Mouse (Mus musculus): ENCODE data around the gene Ccdc71.
A peak's percentile ranks its signal among the peaks of the same experiment; 100 is the strongest.

The Ccdc71 gene

DNA sequence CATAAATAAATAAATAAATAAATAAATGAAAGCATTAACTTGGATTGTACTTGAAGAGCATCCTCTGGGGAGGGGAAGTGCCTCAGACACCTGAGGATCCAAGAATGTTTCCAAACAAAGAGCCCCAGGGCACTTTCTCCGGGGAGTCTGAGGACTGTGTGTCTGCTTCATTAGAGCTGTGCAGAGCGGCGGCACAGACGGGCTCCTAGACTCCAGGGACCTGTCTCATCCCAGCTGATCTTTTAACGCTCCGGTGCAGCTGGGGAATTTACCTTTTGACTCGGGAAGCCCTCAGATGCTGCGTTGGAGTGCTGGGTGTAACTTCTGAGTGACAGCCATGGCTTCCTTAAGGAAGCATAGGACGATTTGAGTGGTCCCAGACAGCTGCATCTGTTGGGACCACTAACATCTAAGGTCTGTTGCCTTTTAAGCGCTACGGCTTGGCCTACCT, 879 bp downstream of the Ccdc71 start, which contains the start of gene Klhdc8b:
TSS of gene Klhdc8b (minus strand) at position 401 of the 451 bp plus-strand sequence.
- DNase-seq = no peak

DNA sequence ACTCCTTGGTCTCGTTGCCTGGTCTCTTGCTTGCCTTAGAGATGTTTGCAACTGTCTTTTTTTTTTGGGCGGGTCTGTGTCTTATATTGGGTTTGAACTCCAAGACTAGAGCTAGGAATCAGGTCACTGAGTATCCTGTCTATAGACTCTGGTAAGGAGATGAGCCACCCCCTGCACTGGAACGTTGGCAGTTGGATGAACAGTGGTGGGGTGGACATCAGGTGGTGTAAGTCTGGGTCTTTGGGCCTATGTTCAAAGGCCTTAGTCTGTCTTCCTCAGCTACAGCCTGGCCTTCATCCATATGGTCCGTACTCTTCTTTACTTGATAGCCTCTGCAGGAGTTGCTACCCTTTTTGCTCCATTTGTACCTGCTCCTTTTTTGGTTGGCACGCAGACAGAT, 1.3 kb downstream of the Ccdc71 start:
- peak; percentile 91 for DNase-seq

DNA sequence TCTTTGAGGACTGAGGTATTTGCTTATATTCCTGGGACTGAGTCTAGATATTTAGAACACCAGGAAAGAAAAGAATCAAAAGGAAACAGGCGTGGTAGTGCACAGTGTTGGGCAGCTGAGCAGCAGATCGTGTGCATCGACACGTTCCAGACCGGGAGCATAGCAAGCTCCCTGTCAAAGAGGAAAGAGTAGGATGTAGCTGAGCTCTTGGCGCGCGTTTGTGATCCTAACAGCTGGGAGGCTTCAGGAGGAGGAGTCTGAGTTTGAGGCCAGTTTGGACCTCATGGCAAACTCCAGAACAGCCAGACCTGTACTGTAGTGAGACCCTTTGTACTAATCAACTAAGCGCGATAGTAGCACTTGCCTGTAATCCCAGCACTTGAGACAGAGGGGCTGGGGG, 1.9 kb downstream of the Ccdc71 start:
- DNase-seq = peak; percentile 96

DNA sequence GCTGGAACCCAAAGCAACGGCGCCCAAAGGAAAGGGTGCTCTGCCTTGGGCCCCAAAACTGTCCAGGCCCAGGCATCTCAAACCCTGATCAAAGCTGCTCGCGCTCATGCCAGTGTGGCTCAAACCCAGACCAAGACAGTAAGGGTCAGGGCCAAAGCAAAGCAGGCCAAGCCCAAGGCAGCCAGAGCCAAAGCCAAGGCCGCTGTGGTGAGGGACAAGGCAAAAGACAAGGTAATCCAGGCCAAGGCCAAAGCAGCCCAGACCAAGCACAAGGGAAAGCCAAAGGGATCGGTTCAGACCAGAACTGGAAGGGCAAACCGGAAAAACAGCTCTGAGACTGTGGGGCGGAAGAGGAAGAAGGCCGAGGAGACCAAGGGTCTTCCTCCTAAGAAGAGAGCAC, 3.4 kb downstream of the Ccdc71 start:
- DNase-seq = peak; percentile 86

DNA sequence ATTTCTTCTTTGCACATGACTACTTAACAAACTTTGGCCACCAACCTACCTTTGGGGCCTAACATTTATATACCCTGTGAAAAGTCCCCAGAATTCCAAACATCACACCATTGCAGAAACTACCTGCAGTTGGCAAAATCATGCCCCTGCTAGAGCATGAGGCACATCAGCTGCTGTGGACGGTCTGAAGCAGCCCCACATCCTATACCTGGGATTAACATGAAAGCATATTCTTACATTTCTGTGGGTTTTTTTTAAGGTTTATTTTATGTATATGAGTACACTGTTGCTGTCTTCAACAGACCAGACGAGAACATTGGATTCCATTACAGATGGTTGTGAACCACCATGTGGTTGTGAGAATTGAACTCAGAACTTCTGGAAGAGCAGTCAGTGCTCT, 5.9 kb downstream of the Ccdc71 start:
- peak; percentile 66 for DNase-seq

DNA sequence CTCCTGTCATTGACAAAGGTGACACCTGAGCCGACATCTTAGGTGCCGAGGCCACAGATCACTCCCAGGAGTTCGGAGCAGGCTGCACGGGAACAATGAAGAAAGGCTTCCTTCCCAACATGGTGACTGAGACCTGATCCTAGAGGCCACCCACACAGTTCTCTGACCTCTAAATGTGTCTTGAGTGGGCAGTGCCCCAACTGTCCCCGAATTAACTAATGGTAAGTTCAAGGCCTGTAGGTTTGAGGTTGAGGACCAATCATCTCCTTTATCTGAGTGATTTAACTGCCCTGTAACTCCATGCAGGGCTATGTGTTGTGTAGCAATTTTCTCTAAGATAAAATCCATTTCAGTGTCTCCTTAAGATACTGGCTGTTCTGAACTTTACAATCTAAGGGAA, 9.1 kb downstream of the Ccdc71 start:
- no peak for DNase-seq

DNA sequence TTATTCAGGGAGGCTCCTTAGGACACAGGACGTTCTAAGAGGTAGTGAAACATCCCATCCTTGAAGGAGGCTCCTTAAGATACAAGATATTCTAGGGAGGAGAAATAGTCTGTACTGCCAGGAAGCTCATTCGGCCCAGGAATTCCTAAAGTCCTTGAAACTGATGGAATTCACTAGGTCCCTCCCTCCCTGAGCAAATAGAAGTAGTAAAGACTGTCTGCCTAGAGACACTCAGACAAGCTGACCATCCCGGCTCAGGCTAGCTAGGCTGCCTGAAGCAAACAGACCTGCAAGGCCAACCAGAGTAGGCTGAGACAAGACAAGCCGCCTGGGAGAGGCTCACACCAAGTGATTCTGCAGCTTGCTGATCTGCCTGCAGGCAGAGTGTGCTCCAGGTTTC, 9.5 kb downstream of the Ccdc71 start:
- DNase-seq = peak; percentile 70

DNA sequence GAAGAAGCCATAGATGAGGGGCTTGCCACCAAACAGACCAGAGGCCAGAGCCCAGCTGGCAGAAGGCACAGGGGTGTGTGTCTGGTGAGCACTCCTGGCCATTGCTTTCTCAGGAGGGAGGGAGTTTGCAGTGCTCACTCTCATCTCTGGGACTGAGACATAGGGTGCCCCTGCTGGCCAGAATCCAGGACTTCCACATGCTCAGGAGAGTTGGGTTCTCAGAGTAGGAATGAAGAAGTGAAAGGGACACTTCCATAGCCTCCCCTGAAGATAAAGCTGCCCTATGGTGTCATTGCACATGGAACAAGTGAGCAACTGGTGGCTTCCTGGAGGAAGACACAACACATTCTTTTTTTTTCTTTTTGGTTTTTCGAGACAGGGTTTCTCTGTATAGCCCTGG, 14.2 kb downstream of the Ccdc71 start:
- DNase-seq = no peak

DNA sequence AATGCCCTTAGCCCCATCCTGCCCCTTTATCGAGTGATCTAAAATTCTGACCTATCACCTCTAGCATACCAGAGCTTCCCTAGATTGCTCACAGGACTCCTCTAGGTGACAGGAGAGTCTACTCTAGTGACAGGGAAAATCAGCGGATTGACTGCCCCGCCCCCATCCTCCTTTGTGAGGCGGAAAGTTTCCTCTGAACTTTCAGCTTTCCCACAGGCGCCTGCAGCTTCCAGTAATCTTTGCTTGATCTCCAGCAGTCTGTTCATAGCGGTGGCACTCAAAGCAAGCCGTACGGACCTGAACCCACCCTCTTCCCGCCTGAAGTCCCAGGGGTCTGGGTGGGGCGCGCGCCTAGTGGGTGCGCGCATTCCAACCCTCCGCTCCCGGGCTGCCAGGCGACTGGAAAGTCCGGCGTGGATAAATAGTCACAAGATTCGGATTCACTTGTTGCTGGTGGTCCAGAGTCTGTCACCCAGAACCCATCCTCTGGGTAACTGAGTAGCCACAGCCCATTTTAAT, 18.4 kb downstream of the Ccdc71 start:
- DNase-seq = peak; percentile 99

DNA sequence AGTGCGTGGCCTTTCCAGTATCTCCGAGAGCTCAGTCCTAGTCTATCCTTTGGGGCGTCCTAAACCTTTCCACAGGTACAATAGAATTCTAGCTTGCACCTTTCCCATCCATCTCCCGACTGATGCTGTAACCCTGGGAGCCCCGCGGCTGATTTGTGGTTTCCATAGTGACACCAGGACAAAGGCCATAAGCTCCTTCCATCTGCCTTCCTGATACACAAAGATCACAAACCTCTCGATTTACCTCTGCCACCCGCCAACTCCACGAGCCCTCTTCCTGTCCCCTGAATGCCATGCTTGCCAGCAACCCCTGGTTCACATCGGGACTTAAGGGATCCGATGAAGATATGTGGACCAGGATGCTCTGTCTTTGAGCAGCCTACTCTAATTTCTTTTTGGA, 18.9 kb downstream of the Ccdc71 start:
- peak; percentile 93 for DNase-seq

DNA sequence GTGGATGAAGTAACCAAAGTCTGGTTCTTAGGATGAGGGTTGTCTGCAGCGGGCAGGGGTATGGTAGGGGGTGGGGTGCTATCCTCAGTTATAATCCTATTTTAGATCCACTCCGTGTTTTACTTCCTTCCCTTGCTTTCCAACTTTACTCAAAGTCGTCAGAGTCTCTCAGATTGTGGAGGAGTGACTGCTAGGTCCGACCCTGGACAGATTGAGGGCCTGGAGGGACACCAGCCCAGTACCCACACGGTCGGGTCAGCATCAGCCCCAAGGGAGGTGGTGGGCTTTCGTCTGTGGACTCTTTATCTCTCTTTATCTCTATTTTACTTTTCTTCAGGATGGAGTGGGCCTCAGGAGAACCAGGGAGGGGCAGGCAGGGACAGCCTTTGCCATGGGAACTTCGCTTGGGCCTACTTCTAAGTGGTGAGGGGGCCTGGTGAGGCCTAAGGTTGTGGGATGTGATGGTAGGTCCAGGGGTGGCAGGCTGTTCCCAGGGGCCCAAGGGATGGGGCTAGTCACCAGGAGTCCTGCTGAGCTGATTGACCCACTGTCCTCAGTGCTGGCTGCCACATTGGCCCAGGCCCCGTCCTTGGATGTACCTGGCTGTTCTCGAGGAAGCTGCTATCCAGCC, 19.5 kb downstream of the Ccdc71 start, which contains the start of gene Lamb2:
TSS of gene Lamb2 (plus strand) at position 16 of the 631 bp plus-strand sequence.
- DNase-seq = peak; percentile 98

DNA sequence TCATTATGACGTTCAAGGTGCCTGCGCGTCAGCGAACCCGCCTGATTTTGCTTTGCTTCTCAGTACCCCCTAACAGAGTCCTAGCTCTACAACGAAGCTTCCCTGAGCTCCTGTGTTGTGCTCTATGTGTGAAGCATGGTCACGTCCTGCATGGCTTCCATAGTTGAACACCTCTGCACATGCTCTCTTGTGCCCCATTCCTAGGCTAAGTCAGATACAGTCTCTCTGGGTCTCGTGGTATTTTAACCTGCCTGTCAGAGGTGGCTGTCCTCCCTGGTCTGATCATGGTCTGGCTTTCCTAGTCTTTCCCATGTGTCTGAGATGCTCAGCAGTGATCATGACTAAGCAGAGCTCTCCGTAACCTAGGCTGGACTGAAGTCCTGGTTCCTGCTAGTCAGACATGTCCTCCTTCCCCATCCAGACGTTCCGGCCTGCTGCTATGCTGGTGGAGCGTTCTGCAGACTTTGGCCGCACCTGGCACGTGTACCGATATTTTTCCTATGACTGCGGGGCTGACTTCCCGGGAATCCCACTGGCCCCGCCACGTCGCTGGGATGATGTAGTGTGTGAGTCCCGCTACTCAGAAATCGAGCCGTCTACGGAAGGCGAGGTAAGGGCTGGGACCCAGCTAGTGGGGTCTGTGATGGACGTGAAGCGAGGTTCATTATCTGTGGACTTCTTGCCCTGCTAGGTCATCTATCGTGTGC, 20.6 kb downstream of the Ccdc71 start:
- DNase-seq = peak; percentile 92

DNA sequence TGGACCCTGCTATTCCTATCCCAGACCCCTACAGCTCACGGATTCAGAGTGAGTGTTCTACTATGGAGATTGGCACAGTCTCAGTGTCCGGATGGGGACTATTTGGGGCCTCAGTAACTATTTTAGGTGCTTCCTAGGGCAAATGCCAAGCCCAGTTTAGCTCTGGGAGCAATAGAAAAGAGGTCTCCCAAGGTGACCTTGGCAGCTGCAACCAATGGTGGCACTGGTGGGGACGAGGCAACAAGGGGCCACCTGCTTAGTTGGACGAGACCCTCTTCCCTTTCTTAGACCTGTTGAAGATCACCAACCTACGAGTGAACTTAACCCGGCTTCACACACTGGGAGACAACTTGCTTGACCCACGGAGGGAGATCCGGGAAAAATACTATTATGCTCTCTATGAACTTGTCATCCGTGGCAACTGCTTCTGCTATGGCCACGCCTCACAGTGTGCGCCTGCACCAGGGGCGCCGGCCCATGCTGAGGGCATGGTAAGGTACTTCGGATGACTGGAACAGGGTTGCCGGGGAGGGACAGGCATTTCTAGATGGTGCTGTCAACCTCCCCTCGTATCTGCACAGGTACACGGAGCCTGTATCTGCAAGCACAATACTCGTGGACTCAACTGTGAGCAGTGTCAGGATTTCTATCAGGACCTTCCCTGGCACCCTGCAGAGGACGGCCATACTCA, 21.3 kb downstream of the Ccdc71 start:
- peak; percentile 96 for DNase-seq

DNA sequence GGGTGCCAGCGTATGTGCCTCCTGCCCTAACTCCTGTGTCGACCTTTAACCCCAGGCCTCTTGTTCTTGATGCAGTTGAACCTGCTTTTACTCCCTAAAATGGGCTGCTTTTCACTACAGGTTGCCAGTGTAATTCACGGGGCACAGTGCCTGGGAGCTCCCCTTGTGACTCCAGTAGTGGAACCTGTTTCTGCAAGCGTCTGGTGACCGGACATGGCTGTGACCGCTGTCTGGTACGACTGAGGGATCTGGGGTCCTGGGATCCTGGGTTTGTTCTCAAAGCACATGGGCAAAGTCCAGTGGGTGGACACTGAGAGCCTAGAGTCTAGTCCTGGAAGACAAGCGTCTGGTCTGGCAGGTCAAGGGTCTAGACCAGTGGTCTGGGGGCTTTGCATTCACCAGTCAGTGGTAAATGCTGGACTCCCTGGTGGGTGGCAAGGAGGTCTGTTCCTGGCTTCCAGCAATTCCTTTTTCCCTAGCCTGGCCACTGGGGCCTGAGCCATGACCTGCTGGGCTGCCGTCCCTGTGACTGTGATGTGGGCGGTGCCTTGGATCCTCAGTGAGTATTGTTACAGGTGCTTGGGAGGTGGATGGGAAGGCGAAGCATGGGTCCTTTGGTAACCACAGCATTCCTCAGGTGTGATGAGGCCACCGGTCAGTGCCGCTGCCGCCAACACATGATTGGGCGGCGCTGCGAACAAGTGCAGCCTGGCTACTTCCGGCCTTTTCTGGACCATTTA, 22.9 kb downstream of the Ccdc71 start:
- peak; percentile 95 for DNase-seq

DNA sequence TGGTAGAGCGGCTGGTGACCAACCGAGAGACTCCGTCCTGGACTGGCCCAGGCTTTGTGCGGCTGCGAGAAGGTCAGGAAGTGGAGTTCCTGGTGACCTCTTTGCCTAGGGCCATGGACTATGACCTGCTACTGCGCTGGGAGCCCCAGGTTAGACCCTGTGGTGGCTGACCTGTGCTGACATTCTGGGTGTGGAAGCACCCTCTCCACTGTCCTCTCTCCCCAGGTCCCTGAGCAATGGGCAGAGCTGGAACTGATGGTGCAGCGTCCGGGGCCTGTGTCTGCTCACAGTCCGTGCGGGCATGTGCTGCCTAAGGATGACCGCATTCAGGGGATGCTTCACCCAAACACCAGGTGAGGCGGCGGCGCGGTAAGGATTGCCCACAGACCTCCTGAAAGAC, 23.7 kb downstream of the Ccdc71 start:
- DNase-seq = peak; percentile 90

DNA sequence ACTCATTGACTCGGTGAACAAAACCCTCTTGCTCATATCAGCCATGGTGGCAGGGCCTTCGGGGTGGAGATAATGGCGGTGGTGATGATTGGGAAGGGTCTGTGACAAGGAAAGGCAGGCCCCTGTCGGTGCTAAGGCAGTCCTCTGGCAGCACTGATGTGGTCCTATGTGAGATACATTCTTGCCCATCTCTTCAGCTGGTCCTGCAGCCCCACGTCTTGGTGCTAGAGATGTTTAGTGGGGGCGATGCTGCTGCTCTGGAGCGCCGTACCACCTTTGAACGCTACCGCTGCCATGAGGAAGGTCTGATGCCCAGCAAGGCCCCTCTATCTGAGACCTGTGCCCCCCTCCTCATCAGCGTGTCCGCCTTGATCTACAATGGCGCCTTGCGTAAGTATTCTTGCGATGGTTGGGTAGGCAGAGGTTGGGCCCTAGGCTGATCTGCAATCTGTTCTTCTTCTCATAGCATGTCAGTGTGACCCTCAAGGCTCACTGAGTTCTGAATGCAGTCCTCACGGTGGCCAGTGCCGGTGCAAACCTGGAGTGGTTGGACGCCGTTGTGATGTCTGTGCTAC, 25.1 kb downstream of the Ccdc71 start:
- DNase-seq = peak; percentile 91

DNA sequence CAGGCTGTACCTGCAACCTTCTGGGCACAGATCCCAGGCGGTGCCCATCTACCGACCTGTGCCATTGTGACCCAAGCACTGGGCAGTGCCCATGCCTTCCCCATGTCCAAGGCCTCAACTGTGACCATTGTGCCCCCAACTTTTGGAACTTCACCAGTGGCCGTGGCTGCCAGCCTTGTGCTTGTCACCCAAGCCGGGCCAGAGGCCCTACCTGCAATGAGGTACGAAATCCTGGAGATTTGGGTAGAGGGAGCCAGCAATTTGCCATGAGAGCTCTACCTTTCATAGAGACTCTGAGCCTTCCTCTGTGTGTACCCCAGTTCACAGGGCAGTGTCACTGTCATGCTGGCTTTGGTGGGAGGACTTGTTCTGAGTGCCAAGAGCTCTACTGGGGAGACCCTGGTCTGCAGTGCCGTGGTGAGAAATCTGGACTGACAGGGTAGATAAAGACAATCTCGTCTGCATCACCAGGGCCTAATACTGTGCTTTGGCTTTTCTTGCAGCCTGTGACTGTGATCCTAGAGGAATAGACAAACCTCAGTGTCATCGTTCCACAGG, 26.7 kb downstream of the Ccdc71 start:
- DNase-seq = peak; percentile 91

DNA sequence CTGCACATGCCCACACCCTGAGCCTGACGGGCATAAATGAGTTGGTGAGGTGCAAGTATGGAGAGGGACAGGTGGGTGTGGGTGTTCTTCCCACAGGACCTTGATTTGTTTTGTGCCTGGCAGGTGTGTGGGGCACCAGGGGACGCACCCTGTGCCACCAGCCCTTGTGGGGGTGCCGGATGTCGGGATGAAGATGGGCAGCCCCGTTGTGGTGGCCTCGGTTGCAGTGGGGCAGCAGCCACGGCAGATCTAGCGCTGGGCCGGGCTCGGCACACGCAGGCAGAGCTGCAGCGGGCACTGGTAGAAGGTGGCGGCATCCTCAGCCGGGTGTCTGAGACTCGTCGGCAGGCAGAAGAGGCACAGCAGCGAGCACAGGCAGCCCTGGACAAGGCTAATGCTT, 28.1 kb downstream of the Ccdc71 start:
- peak; percentile 90 for DNase-seq

DNA sequence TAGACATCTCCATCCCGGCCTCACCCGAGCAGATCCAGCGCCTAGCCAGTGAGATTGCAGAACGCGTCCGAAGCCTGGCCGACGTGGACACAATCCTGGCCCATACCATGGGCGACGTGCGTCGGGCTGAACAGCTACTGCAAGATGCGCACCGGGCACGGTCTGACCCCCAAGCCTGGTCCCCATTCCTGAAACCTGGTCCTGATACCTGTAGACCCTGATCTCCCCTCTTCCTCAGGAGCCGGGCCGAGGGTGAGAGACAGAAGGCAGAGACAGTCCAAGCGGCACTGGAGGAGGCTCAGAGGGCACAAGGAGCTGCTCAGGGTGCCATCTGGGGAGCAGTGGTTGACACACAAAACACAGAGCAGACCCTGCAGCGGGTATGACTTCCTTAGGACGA, 28.9 kb downstream of the Ccdc71 start:
- DNase-seq = peak; percentile 93

DNA sequence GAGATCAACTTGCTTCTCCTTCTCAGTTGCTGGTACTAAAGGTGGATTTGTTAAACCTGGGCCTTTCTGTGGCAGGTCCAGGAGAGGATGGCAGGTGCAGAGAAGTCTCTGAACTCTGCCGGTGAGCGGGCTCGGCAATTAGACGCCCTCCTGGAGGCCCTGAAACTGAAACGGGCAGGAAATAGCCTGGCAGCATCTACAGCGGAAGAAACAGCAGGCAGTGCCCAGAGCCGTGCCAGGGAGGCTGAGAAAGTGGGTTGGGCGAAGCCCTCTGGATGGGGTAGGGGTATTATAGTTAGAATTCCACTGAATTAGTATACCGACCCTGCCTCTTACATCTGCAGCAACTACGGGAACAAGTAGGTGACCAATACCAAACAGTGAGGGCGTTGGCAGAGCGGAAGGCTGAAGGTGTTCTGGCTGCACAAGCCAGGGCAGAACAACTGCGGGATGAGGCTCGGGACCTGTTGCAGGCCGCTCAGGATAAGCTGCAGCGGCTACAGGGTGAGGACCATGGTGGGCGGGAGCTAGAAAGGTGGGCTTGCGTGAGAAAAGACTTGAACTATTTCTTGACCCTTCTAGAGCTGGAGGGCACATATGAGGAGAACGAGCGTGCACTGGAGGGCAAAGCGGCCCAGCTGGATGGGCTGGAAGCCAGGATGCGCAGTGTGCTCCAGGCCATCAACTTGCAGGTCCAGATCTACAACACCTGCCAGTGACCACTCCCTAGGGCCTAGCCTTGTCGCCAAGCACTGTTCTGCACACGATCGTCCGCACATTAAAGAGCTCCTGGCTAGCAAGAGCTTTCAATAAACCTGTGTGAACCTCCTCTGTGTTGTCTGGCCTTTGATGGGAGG, 29.6 kb downstream of the Ccdc71 start:
- no peak for DNase-seq
